Mouse (Mus musculus): ENCODE data around the gene Tsku. TPM values are rescaled to one million over a fixed set of nuclear protein-coding genes. Genes with fewer than 3 reads are reported as not detected.

The Tsku gene
- polyA plus RNA-seq (2012; rRNA removed) = 12.1 and 12.5 TPM in 2 replicates

GRCm38 (mm10) chr7:98361063-98361652 is at the start of gene Tsku:
Gene Tsku, minus strand, starts transcription at chr7:98361328.

DNA sequence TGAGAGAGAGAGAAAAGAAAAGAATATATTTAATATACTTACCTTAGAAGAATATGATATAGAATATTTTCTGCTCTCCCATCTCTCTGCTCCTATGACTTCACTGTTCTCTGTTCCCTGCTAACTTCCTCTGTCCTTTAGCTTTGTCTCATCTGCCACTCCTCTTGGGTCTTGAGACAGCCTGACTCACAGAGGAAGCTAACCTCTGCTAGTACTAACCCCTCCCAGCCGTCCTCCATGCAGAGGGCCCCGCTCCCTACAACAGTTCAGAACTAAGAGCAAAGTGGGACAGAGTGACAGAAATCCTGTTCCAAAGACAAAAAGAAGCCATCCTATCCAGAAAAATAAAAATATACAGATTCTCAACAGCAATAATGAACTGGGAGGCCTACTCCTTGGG is 40.0 kb downstream of the Tsku start, which contains the start of gene Acer3:
Acer3 (minus strand) TSS at position 126 of the 400 bp plus-strand sequence.

Other genes starting within 250 kb of the Tsku start
- 28.0 and 29.4 TPM in 2 replicates for gene Myo7a, start 241.8 kb downstream of the Tsku start, polyA plus RNA-seq (2012; rRNA removed)
- gene Omp, start 215.8 kb downstream of the Tsku start, polyA plus RNA-seq (2012; rRNA removed) = 0.28 and 0.47 TPM in 2 replicates
- 29.2 and 30.8 TPM in 2 replicates for gene Capn5, start 183.1 kb downstream of the Tsku start, polyA plus RNA-seq (2012; rRNA removed)
- gene B3gnt6, start 161.8 kb downstream of the Tsku start, polyA plus RNA-seq (2012; rRNA removed) = 0.34 and 0.51 TPM in 2 replicates
- gene Acer3, start 40.1 kb downstream of the Tsku start, polyA plus RNA-seq (2012; rRNA removed) = 12.1 and 13.5 TPM in 2 replicates
- gene Gucy2d, start 79.1 kb upstream of the Tsku start, polyA plus RNA-seq (2012; rRNA removed) = 0.04 and 0.06 TPM in 2 replicates
- 3.8 and 4.2 TPM in 2 replicates for gene Lrrc32, start 128.0 kb upstream of the Tsku start, polyA plus RNA-seq (2012; rRNA removed)

Measured in central nervous system, embryonic 18 days (tissue).